Mouse (Mus musculus) heart, embryonic 16.5 days (tissue): ENCODE measurements around the gene Copg2. TPM values are rescaled to one million over a fixed set of nuclear protein-coding genes. Genes with fewer than 3 reads are reported as not detected.

Experiments used
- microRNA counts: library from miRNA; unstranded; fragments of <30 nt; microRNA quantifications from one replicate; lab custom pipeline; 2016
- microRNA-seq: library from miRNA; unstranded; fragments of <30 nt; microRNA quantifications from one replicate; pipeline ENCODE4, GENCODE M21; 2017
- polyA plus RNA-seq: library from polyadenylated mRNA; unstranded; fragments of >200 nt; fragmentation: Nextera tagmentation; extraction: Ambion mirVana; gene quantifications from 2 replicates; pipeline ENCODE4 v1.2.1, GENCODE M21; 2015

Copg2 gene
- polyA plus RNA-seq, 1 experiment from 2014 or later = 20.9 TPM

MicroRNA genes within 50 kb of the gene (microRNA counts, 519-probe panel; counts per million panel counts)
- 3,086 counts per million, percentile 81 among the panel's probes with 10 or more counts for microRNA mmu-miR-335-3p (lab: Ali Mortazavi, UCI)
- 4,479 counts per million, percentile 98 among the panel's probes with 10 or more counts for microRNA mmu-miR-335-5p (lab: Ali Mortazavi, UCI)

Small RNAs within 50 kb of the gene (microRNA-seq; reads per million reads assigned to microRNA genes)
- 90,869 reads per million, percentile 100 among the genes with 10 or more reads in this experiment for gene Mir335

Other genes starting within 250 kb of the Copg2 start
- gene Cep41, start 203.0 kb downstream of the Copg2 start, polyA plus RNA-seq = 9.3 and 10.5 TPM in 2 replicates
- 1,693 and 1,886 TPM in 2 replicates for gene Mest, start 173.2 kb downstream of the Copg2 start, polyA plus RNA-seq
- 0.12 TPM in 2 replicates for gene Tsga13, start 18.8 kb upstream of the Copg2 start, polyA plus RNA-seq
- 1.9 TPM in 2 replicates for gene Klf14, start 62.3 kb upstream of the Copg2 start, polyA plus RNA-seq